Mouse (Mus musculus) liver, embryonic 11.5 days (tissue): Measurements from ENCODE around the gene Olfml2a. TPM values are rescaled to one million over a fixed set of nuclear protein-coding genes. Genes with fewer than 3 reads are reported as not detected.

Experiments used
- polyA plus RNA-seq: library from polyadenylated mRNA; unstranded; fragments of >200 nt; fragmentation: Nextera tagmentation; extraction: Ambion mirVana; gene quantifications from 2 replicates; pipeline ENCODE4 v1.2.1, GENCODE M21; 2014

Olfml2a gene
- polyA plus RNA-seq, 1 experiment from 2014 or later: 0.75 TPM

Other genes with a start within 250 kb of the Olfml2a start
- 0.11 and 0.25 TPM in 2 replicates for gene Nr5a1, start 217.4 kb upstream of the Olfml2a start, polyA plus RNA-seq
- gene Nr6a1, start 4.3 kb upstream of the Olfml2a start, polyA plus RNA-seq: 3.3 and 5.1 TPM in 2 replicates
- 1.4 TPM in 2 replicates for gene Wdr38, start 65.5 kb downstream of the Olfml2a start, polyA plus RNA-seq
- gene Arpc5l, start 73.4 kb downstream of the Olfml2a start, polyA plus RNA-seq: 113 and 128 TPM in 2 replicates
- 1,321 and 1,382 TPM in 2 replicates for gene Rpl35, start 73.6 kb downstream of the Olfml2a start, polyA plus RNA-seq
- gene Golga1, start 133.6 kb downstream of the Olfml2a start, polyA plus RNA-seq: 18.2 and 20.8 TPM in 2 replicates